Mouse (Mus musculus) adrenal gland, postnatal 25 days (tissue): ENCODE data around the gene Btbd35f6. TPM values are rescaled to one million over a fixed set of nuclear protein-coding genes. Genes with fewer than 3 reads are reported as not detected.
"Not testable (repeated sequence)": the region's sequence is repeated elsewhere in the genome, so short reads cannot be mapped to it uniquely, and the experiment has no call there.

Experiments used
- DNase-seq: peaks from one replicate; pipeline ENCODE4 v3.0.0; 2021; ENCODE audit warnings: mixed read lengths
- long read RNA-seq: library from polyadenylated mRNA; stranded (forward); transcript quantifications from one replicate; pipeline ENCODE4 v2.0.0, GENCODE M21; 2021
- total RNA-seq: library from RNA; stranded (reverse); gene quantifications from 2 replicates; pipeline ENCODE4 v1.2.3, GENCODE M21; 2021

Btbd35f6 gene
- not detected in 2 replicates for total RNA-seq
- long read RNA-seq: 0 reads

DNA sequence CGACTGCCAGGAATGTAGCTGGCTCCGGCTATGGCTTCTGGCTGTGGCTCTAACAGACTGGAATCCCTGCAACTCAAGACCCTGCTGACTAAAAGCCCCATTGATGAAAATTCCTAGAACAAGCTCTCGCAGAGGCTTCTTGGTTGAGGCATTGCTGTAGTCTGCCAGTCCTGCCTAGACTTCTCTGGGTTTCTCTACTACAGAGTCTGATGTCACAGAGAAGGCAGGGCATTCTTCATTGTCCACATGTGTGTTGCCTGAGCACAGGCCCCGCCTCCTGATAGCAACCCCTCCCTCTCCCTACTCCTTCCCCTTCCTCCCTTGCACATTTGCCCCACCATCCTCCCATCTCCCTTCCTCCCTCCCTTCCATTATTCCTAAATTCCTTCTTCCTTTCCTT lies at the start of gene Btbd35f6:
TSS of gene Btbd35f6 (minus strand) at position 101 of the 400 bp plus-strand sequence.
- not testable (repeated sequence) for DNase-seq

DNA sequence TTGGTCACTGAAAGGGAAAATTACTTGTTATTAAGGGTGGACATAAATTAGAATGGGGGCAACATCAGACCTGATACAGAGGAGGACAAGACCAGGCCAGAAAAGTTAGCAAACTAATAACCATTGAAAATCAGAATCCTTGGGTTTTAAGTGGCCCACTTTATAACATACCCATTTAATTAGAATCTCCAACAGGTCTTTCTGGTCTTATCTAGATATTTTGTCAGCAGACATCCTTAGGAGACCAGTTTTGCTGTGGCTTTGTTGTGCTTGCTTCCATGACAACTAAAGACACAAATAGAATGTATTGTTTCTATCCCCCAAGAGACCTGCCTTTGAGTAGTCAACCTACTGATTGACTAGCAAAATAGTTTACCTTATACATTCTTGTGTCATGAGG lies 30.4 kb upstream of the Btbd35f6 start, which contains the start of gene Gm21870:
TSS of gene Gm21870 (minus strand) at position 101 of the 400 bp plus-strand sequence.
- DNase-seq: not testable (repeated sequence)

DNA sequence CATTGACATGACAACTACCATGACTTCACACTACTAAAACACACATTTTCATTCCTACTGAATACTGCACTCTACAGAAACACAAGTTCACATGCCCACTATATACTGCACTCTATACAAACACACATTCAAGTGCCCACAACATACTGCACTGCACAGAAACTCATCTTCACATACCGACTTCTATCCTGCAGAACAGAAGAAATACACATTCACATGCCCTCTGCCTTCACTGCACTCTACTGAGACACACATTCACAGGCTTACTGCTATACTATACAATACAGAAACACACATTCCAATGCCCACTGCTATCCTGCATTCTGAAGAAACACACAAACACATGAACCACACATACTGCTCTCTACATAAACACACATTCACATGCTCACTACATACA lies 26.1 kb downstream of the Btbd35f6 start:
- DNase-seq: not testable (repeated sequence)

DNA sequence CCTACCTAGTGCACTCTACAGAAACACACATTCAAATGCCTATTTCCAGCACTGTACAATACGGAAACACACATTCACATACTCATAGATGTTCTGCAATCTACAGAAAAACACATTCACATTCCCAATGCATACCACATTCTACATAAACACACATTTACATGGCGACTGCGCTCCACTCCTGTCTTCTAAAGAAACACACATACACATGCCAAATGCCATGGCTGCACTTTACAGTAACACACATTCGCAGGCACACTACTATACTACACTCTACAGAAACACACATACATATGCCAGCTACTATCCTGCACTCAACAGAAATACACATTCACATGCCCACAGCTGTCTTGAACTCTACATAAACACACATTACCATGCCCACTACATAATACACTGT lies 28.1 kb downstream of the Btbd35f6 start:
- DNase-seq: not testable (repeated sequence)

DNA sequence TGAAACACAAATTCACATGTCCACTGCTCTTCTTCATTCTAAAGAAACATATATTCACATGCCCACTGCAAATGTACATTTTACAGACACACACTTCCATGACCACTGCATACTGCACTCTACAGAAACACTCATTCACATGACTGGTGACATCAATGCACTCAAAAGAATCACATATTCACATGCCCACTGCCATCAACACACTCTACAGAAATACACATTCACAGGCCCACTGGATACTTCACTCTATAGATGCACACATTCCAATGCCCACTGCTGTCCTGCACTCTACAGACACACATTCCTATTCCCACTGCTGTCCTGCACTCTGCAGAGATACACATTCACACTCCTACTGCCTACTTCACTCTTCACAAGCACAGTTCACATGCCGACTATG lies 30.0 kb downstream of the Btbd35f6 start:
- not testable (repeated sequence) for DNase-seq

DNA sequence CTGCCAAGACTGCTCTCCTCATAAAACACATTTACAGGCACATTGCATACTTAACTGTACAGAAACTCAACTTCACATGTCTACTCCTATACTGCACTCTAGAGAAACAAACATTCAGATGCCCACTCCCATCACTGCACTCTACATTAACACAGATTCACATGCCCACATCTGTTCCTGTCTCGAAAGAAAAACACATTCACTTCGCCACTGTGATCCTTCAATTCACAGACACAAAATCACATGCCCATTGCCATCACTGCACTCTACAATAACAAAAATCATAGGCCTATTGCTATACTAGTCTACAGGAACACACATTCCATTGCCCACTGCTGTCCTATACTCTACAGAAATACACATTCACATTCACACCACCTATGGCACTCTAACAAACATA lies 30.9 kb downstream of the Btbd35f6 start:
- not testable (repeated sequence) for DNase-seq

Other genes with a start within 250 kb of the Btbd35f6 start
- gene Gm21870, start 30.3 kb upstream of the Btbd35f6 start, total RNA-seq: not detected in 2 replicates
- gene Btbd35f9, start 205.0 kb upstream of the Btbd35f6 start, total RNA-seq: not detected in 2 replicates